Mouse (Mus musculus) kidney, adult 8-10 months (tissue): ENCODE measurements around the gene Rbpj.

Source experiments
- DNase-seq, 2 experiments: peaks; one replicate each; pipeline ENCODE4 v3.0.0; 2022

Rbpj gene

GRCm38 (mm10) chr5:53679651-53680050 is 213.7 kb downstream of the Rbpj start:
- no peak for DNase-seq

- peak in 1 of 2 experiments; percentile 12 for DNase-seq
These were observed 218.0 kb downstream of the Rbpj start for GRCm38 (mm10) chr5:53683916-53684315.

GRCm38 (mm10) chr5:53684417-53684816 is 218.5 kb downstream of the Rbpj start:
- DNase-seq: no peak

DNA sequence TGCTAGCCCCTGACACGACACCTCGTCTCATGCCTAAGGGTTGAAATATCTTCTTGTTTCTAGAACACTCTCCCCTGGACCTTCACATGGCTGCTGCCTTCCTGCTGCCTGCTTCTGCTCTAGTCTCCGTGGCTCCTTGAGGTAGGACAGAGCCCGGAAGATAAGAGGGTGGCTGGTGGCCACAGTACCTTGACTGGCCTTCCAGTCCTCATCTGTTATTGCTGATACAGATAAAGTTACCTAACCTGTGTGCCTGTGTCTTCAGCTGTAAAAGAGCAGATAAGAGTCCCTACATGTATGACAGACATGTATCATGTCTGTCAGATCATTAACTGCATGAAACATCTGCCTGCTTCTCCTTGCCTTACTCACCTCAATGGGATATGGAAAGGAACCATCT is 219.7 kb downstream of the Rbpj start:
- no peak for DNase-seq

GRCm38 (mm10) chr5:53686379-53686778 is 220.4 kb downstream of the Rbpj start:
- DNase-seq: no peak

DNA sequence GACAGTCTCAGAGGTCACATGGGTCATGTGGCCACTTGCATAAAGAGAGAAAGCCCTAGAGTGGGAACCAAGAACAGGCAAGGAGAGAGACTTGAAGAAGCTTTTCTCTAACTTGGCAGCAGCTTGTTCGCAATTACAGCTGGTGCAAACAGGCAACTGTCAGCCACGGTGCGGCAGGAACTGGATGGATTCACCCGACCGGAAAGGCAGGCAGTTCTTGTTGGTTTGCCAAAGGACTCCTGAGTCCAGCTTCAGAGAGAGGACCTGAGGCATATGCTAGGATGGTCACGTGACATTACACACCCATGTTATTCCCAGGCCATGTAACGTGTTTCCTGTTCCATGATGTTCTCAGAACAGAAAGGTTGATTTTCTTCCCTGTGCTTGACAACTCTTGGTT is 222.4 kb downstream of the Rbpj start:
- peak; percentile 21 to 37 for DNase-seq

- DNase-seq: no peak
These were observed 225.6 kb downstream of the Rbpj start for GRCm38 (mm10) chr5:53691577-53691976.

GRCm38 (mm10) chr5:53692100-53692499 is 226.1 kb downstream of the Rbpj start:
- no peak for DNase-seq

GRCm38 (mm10) chr5:53692662-53693061 is 226.7 kb downstream of the Rbpj start:
- no peak for DNase-seq

- DNase-seq: no peak
These were observed 230.7 kb downstream of the Rbpj start for GRCm38 (mm10) chr5:53696701-53697100.

- no peak for DNase-seq
These were observed 231.8 kb downstream of the Rbpj start for GRCm38 (mm10) chr5:53697794-53698193.

DNA sequence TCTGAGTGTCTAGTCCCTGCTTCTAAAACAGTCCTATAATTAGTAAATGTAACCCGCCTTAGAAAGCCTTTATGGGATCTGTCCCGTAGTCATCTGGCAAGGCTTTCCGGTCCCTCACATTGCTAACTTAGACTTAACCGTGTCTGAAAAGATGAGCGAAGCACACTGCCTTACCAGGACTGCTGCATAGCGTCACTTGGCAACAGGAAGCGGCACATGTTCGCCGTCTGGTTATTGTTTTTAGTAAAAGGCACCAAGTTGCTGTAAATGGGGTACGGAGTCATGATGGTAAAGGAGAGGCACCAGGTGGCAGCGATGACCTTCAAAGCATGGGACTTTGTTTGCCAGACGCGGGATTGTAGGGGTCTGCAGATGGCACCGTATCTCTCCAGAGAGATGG is 236.7 kb downstream of the Rbpj start:
- DNase-seq: no peak
